Mouse (Mus musculus) common myeloid progenitor, adult 5-6 weeks (primary cell): Measurements from ENCODE around the gene Utp18. TPM values are rescaled to one million over a fixed set of nuclear protein-coding genes. Genes with fewer than 3 reads are reported as not detected.

ENCODE experiments used
- ATAC-seq: replicated peaks from 2 replicates; pipeline ENCODE4 v1.8.0; 2016; ENCODE audit warnings: low read depth, mild to moderate bottlenecking, moderate TSS enrichment, inconsistent platforms; ENCODE audit not compliant: poor library complexity, severe bottlenecking
- total RNA-seq: library from RNA; stranded (forward); fragments of 200-1000, 187-1606 nt; gene quantifications from 2 replicates; pipeline ENCODE4 v1.2.3, GENCODE M21; 2017

The Utp18 gene
- total RNA-seq, 1 experiment from 2014 or later: 64.0 TPM

DNA sequence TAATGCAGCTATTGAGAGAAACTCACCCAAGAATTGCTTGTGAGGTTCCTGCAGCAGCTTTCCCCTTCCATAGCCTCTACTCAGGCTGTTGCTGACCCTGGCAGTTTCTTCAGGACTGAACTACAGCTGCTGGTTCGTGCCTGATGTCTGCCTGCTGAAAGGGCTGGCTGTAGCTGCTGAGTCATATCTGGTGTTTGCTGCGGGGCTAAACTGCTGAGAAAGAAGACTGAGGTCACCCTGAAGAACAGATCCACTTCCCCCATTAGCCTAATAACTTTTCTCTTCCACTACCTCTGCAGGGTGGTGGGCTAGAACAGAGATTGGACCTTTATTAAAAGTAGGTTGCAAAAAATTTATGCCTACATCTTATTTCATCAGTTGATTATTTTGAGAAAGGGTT is 49.8 kb downstream of the Utp18 start:
- no peak for ATAC-seq

DNA sequence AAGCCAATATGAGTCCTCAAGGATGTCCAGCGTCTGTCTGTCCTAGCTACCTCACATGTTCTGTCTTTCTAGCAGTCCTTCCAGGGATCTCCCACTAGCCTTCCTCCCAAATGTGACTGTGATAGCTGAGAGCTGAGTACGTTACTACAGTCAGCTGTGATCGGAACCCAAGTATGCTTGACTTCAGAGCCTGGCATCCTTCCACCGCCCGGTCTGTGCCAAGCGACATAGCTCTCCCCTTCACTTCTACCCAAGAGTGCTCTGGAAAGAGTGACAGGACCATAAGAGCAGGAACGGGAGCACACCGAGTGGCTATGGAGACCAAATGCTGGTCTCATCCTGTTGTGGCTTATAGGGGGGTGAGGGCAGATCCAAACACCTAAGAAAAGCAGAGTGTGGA is 55.6 kb downstream of the Utp18 start:
- no peak for ATAC-seq

DNA sequence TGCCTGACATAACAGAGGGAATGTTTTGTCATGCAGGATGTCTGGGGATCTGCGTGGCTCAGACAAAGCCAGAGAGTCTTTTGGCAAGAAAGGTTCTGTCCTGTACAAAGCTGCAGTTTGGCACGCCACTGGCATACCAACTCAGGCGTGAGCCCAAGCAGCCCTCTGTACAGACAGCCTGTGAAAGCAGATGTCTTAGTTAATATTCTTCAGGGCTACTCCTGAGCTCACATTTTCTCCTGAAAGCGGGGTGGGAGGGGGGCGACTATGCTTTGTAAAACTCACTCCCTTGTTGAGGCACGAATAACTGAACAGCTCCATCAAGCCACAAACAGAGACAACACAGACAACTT is 56.3 kb downstream of the Utp18 start:
- ATAC-seq: no peak

DNA sequence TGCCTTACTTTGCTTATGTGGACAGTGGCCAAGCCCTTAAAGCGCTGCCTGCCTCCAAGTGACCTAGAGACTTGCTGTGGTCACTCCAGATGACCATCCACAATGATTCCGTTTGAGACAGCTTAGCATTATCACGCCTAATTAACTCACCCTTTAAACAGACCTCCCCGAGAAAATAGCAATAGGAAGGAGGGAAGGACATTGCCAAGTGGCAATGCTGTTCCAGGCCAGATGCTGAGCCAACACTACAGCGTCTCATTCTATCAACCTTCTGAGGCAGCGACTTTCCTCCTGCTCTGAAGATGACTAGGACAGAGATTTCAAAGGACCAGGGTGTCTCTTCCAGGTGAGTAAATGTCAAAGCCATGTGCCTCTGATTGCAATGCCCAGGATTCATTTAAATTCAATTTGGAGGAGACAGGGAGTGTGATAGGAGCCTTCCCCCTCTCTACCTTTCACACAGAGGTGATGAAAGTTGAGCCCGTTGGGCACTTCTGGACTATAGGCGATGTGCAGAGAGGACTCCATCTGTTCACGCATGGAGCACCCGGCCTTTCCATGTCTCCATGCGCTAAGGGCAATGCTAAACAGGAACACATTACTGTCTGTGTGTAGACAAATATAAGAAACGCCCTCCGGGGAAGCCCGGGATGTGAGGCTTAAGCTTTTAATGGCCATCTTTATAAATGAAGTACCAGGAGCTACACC is 56.8 kb downstream of the Utp18 start:
- ATAC-seq: no peak

DNA sequence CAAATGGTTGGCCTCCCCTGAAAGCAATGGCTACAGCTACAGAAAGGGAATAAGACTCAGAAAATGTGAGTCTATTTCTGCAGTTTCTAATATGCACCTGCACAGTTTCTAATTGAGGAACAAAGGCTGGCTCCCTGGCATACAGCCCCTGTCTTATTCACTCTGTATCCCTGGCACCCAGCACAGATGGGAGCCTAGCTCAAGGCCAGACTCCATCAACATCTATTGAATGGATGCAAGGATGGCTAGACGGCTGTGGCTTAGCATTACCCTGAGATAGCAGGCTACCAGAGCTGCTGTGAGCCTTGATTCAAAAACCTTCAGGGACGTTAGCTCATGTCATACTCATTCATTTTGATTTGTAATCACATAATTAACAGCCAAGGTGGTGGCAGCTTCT is 63.3 kb downstream of the Utp18 start:
- no peak for ATAC-seq

DNA sequence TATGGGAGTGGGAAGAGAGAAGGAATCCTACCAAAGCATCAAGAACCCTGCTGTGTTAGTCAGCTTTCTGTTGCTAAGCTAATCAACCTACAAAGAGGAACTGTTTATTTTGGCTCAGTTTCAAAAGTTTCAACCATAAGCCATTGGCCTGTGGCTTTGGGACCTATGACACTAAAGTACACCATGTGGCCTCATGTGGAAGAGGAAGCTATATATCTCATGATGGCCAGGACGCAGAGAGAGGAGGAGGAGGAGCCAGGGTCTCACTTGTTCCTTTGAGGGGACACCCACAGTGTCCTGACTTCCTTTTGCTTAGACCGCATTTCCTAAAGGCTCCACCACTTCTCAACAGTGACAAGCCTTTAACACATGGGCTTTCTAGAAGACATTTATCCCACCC is 64.0 kb downstream of the Utp18 start:
- ATAC-seq: peak; percentile 98

DNA sequence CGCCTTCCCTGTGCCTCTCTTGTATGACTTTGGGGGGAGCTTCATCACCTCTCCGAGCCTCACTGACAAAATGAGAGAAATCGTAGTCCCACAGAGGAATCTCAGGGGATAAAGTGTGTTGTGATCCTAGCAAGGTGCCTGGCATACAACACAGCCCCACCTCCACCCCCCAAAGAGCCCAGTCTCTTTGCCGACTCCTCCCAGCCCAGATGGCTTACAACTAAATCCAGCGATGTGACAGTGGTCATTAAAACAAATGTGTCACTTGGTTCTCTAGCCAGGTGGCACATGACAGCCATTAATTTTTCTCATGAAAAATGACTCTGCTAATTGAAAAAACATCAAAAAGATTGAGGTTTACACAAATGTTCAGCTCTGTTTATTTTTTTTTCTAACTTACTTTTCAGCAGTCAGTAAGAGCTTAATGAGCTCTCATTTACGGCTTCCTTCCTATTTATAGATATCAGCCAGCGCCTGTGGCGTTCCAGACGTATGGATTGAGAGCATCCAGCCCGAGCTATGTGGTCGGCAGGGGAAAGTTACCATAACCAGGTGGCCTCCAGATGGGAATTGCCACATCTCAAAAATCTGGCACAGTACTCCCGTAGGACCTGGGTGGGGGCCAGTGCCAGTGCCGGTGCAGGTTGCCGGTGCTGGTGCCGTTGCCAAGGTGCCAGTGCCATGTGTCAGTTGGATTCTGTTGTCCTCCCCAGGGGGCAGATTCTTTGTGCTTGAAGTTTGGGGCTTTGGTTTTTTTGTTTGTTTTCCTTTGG is 67.4 kb downstream of the Utp18 start:
- ATAC-seq: no peak

DNA sequence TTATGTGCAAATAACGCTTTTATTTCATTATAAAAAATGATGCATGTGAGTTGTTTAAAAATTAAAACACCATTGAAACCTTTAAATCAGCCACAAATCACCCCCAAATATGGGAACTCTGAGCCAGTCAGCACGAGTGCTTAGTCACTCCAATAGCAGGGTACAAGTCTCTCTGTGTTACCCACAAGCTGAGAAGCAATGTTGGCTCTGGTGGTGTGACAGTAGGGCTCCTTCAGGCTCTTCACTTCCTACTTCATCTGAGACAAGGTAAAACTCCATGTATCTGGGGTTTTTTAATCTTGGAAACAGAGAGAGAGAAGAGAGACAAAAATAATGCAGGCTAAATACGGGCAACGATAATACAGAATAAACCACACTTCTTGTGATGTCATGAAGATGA is 72.6 kb downstream of the Utp18 start:
- 0 out of 2 replicates have a peak, but pooled peaks have one; percentile 36 for ATAC-seq

DNA sequence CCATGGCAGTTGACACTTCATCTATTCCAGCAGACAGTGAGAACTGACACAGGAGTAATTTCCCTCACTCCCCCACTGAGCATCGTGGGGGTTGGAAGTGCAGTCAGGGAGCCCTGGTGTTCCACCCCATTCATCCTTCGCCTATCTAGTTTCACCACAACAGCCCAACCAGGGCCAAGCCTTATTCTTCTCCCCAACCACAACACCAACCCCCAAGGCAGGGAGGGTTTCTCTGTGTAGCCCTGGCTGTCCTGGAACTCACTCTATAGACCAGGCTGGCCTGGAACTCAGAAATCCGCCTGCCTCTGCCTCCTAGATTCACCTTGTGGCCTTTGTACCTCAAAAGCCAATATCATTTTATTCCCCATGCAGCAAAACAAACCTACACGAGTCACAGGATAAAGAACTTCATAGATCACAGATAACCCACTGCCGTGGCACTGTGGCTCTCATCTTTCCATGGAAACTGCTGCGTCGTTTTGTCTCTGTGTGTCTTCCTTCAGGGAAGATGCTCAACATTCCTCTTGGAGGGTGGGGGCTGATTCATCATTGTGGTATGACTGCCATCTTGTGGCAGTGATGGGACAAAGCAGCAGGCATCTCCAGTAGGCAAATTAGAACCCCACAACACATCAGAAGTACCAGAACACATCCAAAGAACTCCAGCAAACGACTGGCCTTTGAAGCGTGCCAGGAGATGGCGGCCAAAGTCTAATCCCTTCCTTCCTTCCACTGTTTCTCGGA is 73.3 kb downstream of the Utp18 start:
- peak; percentile 84 for ATAC-seq

Other genes starting within 250 kb of the Utp18 start
- gene Mbtd1, start 86 bp upstream of the Utp18 start, total RNA-seq: 65.0 and 66.7 TPM in 2 replicates
- 172 and 252 TPM in 2 replicates for gene Nme2, start 70.5 kb upstream of the Utp18 start, total RNA-seq
- not detected in 2 replicates for gene Gm20390, start 82.5 kb upstream of the Utp18 start, total RNA-seq
- 108 and 121 TPM in 2 replicates for gene Nme1, start 82.8 kb upstream of the Utp18 start, total RNA-seq
- 87.9 and 90.7 TPM in 2 replicates for gene Spag9, start 110.3 kb upstream of the Utp18 start, total RNA-seq